Mouse (Mus musculus): Measurements from ENCODE around the gene Utp6. TPM values are rescaled to one million over a fixed set of nuclear protein-coding genes. Genes with fewer than 3 reads are reported as not detected.

Gene Utp6
- 104 TPM for polyA plus RNA-seq (2014; fragmentation: Illumina TruSeq; extraction: RNeasy Lipid Tissue Mini Kit (QIAGEN cat#74804); ENCODE audit: low read depth, low replicate concordance)

GRCm38 (mm10) chr11:79962125-79962876 lies at the start of gene Utp6:
TSS of gene Utp6 (minus strand) at chr11:79962390.

GRCm38 (mm10) chr11:79992592-79993355 lies 30.6 kb upstream of the Utp6 start, which contains the start of gene Suz12:
TSS of gene Suz12 (plus strand) at chr11:79993106.

Other genes starting within 250 kb of the Utp6 start
- gene Suz12, start 30.7 kb upstream of the Utp6 start, polyA plus RNA-seq (2014; fragmentation: Illumina TruSeq; extraction: RNeasy Lipid Tissue Mini Kit (QIAGEN cat#74804); ENCODE audit: low read depth, low replicate concordance) = 189 TPM
- gene Crlf3, start 118.6 kb upstream of the Utp6 start, polyA plus RNA-seq (2014; fragmentation: Illumina TruSeq; extraction: RNeasy Lipid Tissue Mini Kit (QIAGEN cat#74804); ENCODE audit: low read depth, low replicate concordance) = 17.2 TPM
- gene Atad5, start 127.0 kb upstream of the Utp6 start, polyA plus RNA-seq (2014; fragmentation: Illumina TruSeq; extraction: RNeasy Lipid Tissue Mini Kit (QIAGEN cat#74804); ENCODE audit: low read depth, low replicate concordance) = 7.3 TPM
- gene Tefm, start 179.8 kb upstream of the Utp6 start, polyA plus RNA-seq (2014; fragmentation: Illumina TruSeq; extraction: RNeasy Lipid Tissue Mini Kit (QIAGEN cat#74804); ENCODE audit: low read depth, low replicate concordance) = 26.4 TPM
- gene Adap2, start 191.7 kb upstream of the Utp6 start, polyA plus RNA-seq (2014; fragmentation: Illumina TruSeq; extraction: RNeasy Lipid Tissue Mini Kit (QIAGEN cat#74804); ENCODE audit: low read depth, low replicate concordance) = 2.2 TPM
- 8.2 TPM for gene Rnf135, start 221.5 kb upstream of the Utp6 start, polyA plus RNA-seq (2014; fragmentation: Illumina TruSeq; extraction: RNeasy Lipid Tissue Mini Kit (QIAGEN cat#74804); ENCODE audit: low read depth, low replicate concordance)
- 181 TPM for gene Rhot1, start 246.6 kb upstream of the Utp6 start, polyA plus RNA-seq (2014; fragmentation: Illumina TruSeq; extraction: RNeasy Lipid Tissue Mini Kit (QIAGEN cat#74804); ENCODE audit: low read depth, low replicate concordance)